Mouse (Mus musculus): ENCODE results near the gene Spryd4.
A peak's percentile ranks its signal among the peaks of the same experiment; 100 is the strongest.

DNA sequence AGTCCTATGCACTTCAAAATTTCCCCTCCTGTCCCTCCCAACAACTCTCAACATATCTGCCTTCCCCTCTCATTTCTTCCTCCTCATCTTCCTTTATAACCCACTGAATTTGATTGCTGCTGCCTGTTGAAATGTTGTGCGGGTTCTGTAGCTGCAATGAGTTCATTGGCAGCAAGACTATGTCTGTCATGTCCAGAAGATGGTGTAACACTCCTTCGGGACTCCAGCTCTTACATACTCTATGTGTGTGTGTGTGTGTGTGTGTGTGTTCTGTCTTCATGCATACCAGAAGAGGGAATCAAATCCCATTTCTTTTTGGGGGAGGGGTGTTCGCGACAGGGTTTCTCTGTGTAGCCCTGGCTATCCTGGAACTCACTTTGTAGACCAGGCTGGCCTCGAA is 3.4 kb upstream of the Spryd4 start:
- TF ChIP-seq CTCF (IDR thresholded peaks at IDR 0.05; ENCODE audit: low read depth) = 0 out of 2 replicates have a peak, but pooled peaks have one; percentile 10
- no peak for TF ChIP-seq EP300 (IDR thresholded peaks at IDR 0.05; ENCODE audit: low read depth)
